Mouse (Mus musculus) heart, postnatal 0 days (tissue): ENCODE results near the gene Slc11a2. TPM values are rescaled to one million over a fixed set of nuclear protein-coding genes. Genes with fewer than 3 reads are reported as not detected.

ENCODE experiments used
- polyA plus RNA-seq: library from polyadenylated mRNA; unstranded; fragments of >200 nt; fragmentation: Nextera tagmentation; extraction: Ambion mirVana; gene quantifications from 2 replicates; pipeline ENCODE4 v1.2.1, GENCODE M21; 2015
- total RNA-seq: library from RNA; depleted of rRNA; stranded (reverse); fragments of >200 nt; gene quantifications from 2 replicates; pipeline ENCODE4 v1.2.3, GENCODE M21; 2014; ENCODE audit warnings: low replicate concordance; rRNA removed

The Slc11a2 gene
- total and polyA plus RNA-seq, 2 experiments from 2014 or later, result 13.9 to 66.7 TPM

Other genes with a start within 250 kb of the Slc11a2 start
- gene Atf1, start 197.3 kb downstream of the Slc11a2 start, total RNA-seq, result 12.1 and 51.4 TPM in 2 replicates
- gene Atf1, start 197.3 kb downstream of the Slc11a2 start, polyA plus RNA-seq, result 33.1 and 33.9 TPM in 2 replicates
- not detected in 2 replicates for gene Tmprss12, start 144.2 kb downstream of the Slc11a2 start, total RNA-seq
- not detected in 2 replicates for gene Tmprss12, start 144.2 kb downstream of the Slc11a2 start, polyA plus RNA-seq
- 23.6 and 31.0 TPM in 2 replicates for gene Mettl7a1, start 120.9 kb downstream of the Slc11a2 start, total RNA-seq
- gene Mettl7a1, start 120.9 kb downstream of the Slc11a2 start, polyA plus RNA-seq, result 7.0 and 7.1 TPM in 2 replicates
- gene Mettl7a3, start 90.1 kb downstream of the Slc11a2 start, total RNA-seq, result 0.08 TPM in 1 of 2 replicates, not detected in the other
- gene Mettl7a3, start 90.1 kb downstream of the Slc11a2 start, polyA plus RNA-seq, result not detected in 2 replicates
- gene Methig1, start 71.9 kb downstream of the Slc11a2 start, total RNA-seq, result not detected in 2 replicates
- gene Methig1, start 71.9 kb downstream of the Slc11a2 start, polyA plus RNA-seq, result not detected in 2 replicates
- gene Mettl7a2, start 71.9 kb downstream of the Slc11a2 start, total RNA-seq, result not detected in 2 replicates
- not detected in 2 replicates for gene Mettl7a2, start 71.9 kb downstream of the Slc11a2 start, polyA plus RNA-seq
- not detected in 2 replicates for gene Higd1c, start 60.5 kb downstream of the Slc11a2 start, total RNA-seq
- not detected in 2 replicates for gene Higd1c, start 60.5 kb downstream of the Slc11a2 start, polyA plus RNA-seq
- gene Gm5475, start 2.9 kb downstream of the Slc11a2 start, total RNA-seq, result not detected in 2 replicates
- gene Gm5475, start 2.9 kb downstream of the Slc11a2 start, polyA plus RNA-seq, result 0.04 TPM in 1 of 2 replicates, not detected in the other
- 18.5 and 25.5 TPM in 2 replicates for gene Letmd1, start 44.0 kb upstream of the Slc11a2 start, total RNA-seq
- 7.5 and 7.6 TPM in 2 replicates for gene Letmd1, start 44.0 kb upstream of the Slc11a2 start, polyA plus RNA-seq
- 5.1 and 6.0 TPM in 2 replicates for gene Csrnp2, start 70.4 kb upstream of the Slc11a2 start, total RNA-seq
- gene Csrnp2, start 70.4 kb upstream of the Slc11a2 start, polyA plus RNA-seq, result 4.6 and 5.0 TPM in 2 replicates
- gene Tfcp2, start 126.9 kb upstream of the Slc11a2 start, total RNA-seq, result 9.9 and 11.0 TPM in 2 replicates
- 11.2 and 13.9 TPM in 2 replicates for gene Tfcp2, start 126.9 kb upstream of the Slc11a2 start, polyA plus RNA-seq
- 6.0 and 18.8 TPM in 2 replicates for gene Pou6f1, start 174.9 kb upstream of the Slc11a2 start, total RNA-seq
- gene Pou6f1, start 174.9 kb upstream of the Slc11a2 start, polyA plus RNA-seq, result 3.2 and 5.2 TPM in 2 replicates
- 234 and 284 TPM in 2 replicates for gene Dazap2, start 190.3 kb upstream of the Slc11a2 start, total RNA-seq
- gene Dazap2, start 190.3 kb upstream of the Slc11a2 start, polyA plus RNA-seq, result 213 and 214 TPM in 2 replicates
- 20.5 and 27.6 TPM in 2 replicates for gene Smagp, start 211.9 kb upstream of the Slc11a2 start, total RNA-seq
- gene Smagp, start 211.9 kb upstream of the Slc11a2 start, polyA plus RNA-seq, result 15.9 and 19.0 TPM in 2 replicates
- gene Bin2, start 244.5 kb upstream of the Slc11a2 start, total RNA-seq, result 0.42 TPM in 1 of 2 replicates, not detected in the other
- gene Bin2, start 244.5 kb upstream of the Slc11a2 start, polyA plus RNA-seq, result 0.56 and 0.68 TPM in 2 replicates